Mouse (Mus musculus) bone marrow macrophage, adult 2 months (primary cell): ENCODE measurements around the gene Ric1.

ENCODE experiments used
- CTCF ChIP-seq: IDR thresholded peaks from 2 replicates; pipeline ENCODE4 v1.5.1; 2012; ENCODE audit warnings: low read depth, mild to moderate bottlenecking, low read length, moderate library complexity
- POLR2A ChIP-seq: IDR thresholded peaks from 2 replicates; pipeline ENCODE4 v1.6.1; 2012; ENCODE audit warnings: mild to moderate bottlenecking, low read depth, low read length, borderline replicate concordance

DNA sequence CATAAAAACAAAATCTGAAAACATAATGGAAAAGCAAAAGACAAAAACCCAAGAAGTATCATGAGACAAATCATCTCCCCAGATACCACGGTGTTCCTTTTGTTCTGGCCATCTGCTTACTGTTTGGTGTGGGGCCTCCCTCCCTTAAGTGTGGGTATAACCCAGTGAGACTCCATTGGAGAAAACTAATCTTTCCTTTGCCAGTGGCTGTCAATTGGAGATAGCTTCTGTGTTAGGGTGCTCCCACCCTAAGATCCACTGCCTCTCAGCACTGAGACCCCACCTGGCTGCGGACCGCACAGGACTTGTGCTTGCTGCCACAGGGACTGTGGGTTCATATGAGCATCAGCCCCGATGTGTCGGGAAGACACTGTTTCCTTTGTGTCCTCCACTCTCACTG, 39.9 kb upstream of the Ric1 start:
- TF ChIP-seq CTCF (no peak), POLR2A (no peak)
